Mouse (Mus musculus) embryonic facial prominence, embryonic 11.5 days (tissue): ENCODE results near the gene Pip5kl1. TPM values are rescaled to one million over a fixed set of nuclear protein-coding genes. Genes with fewer than 3 reads are reported as not detected.
A peak's percentile ranks its signal among the peaks of the same experiment; 100 is the strongest.

Source experiments
- ATAC-seq: fragments of 200-750 bp; cut with Nextera tagmentation; replicated peaks from 2 replicates; pipeline ENCODE4 v1.8.0; 2017; ENCODE audit warnings: low read depth; ENCODE audit not compliant: insufficient number of reproducible peaks, low FRiP score, low TSS enrichment
- DNase-seq: peaks from one replicate; pipeline ENCODE4 v3.0.0-alpha.2; 2015; ENCODE audit warnings: low spot score
- H3K27ac ChIP-seq: fragments of 300-500 bp; sonication (generic); replicated peaks from 2 replicates; pipeline ENCODE4 v1.5.1; 2014; ENCODE audit warnings: mild to moderate bottlenecking, low read depth, low read length, control low read depth
- H3K27me3 ChIP-seq: fragments of 300-500 bp; sonication (generic); 2 replicates; pipeline ENCODE4 v1.6.1; 2014; ENCODE audit warnings: mild to moderate bottlenecking, low read length, moderate library complexity, mixed read lengths; ENCODE audit not compliant: control insufficient read depth, insufficient read depth
- H3K36me3 ChIP-seq: fragments of 300-500 bp; sonication (generic); replicated peaks from 2 replicates; pipeline ENCODE4 v1.6.1; 2014; ENCODE audit warnings: low read depth, mild to moderate bottlenecking, low read length, moderate library complexity, mixed read lengths; ENCODE audit not compliant: control insufficient read depth, insufficient read depth
- H3K4me1 ChIP-seq: fragments of 300-500 bp; sonication (generic); 2 replicates; pipeline ENCODE4 v1.6.1; 2014; ENCODE audit warnings: low read length, mixed read lengths; ENCODE audit not compliant: control insufficient read depth, insufficient read depth
- H3K4me2 ChIP-seq: fragments of 300-500 bp; sonication (generic); 2 replicates; pipeline ENCODE4 v1.6.1; 2014; ENCODE audit warnings: low read depth, mild to moderate bottlenecking, control low read depth, low read length, moderate library complexity
- H3K4me3 ChIP-seq: fragments of 300-500 bp; sonication (generic); 2 replicates; pipeline ENCODE4 v1.5.1; 2014; ENCODE audit warnings: low read depth, low read length, control low read depth
- H3K9ac ChIP-seq: fragments of 300-500 bp; sonication (generic); replicated peaks from 2 replicates; pipeline ENCODE4 v1.6.1; 2014; ENCODE audit warnings: mild to moderate bottlenecking, control low read depth, low read length
- H3K9me3 ChIP-seq: fragments of 300-500 bp; sonication (generic); replicated peaks from 2 replicates; pipeline ENCODE4 v1.6.1; 2016; ENCODE audit warnings: mild to moderate bottlenecking, low read length, inconsistent platforms, mixed read lengths; ENCODE audit not compliant: control insufficient read depth
- WGBS: fragments of 180-500 bp; shearing (Covaris S2); extraction: QIAGEN DNeasy Blood & Tissue Kit; methylation state at CpG from one replicate; pipeline ENCODE4 v1.1.7; 2014; 5-methylcytosine and 5-hydroxymethylcytosine counted together
- polyA plus RNA-seq: library from polyadenylated mRNA; unstranded; fragments of >200 nt; fragmentation: Nextera tagmentation; extraction: Ambion mirVana; gene quantifications from 2 replicates; pipeline ENCODE4 v1.2.1, GENCODE M21; 2014

Gene Pip5kl1
- polyA plus RNA-seq, 1 experiment from 2014 or later, result 3.3 TPM

GRCm38 (mm10) chr2:32582830-32583799, 8.5 kb downstream of the Pip5kl1 start:
- WGBS, result 13% methylated on average over 37 of the region's 37 CpGs
- H3K4me3 ChIP-seq, result peak overlapping the region; percentile 21
- no peaks in the 10 kb centered on the region; the same call in 1 of the 2 replicates for H3K4me1 ChIP-seq
- no peaks in the 10 kb centered on the region for H3K9me3 ChIP-seq
- H3K4me2 ChIP-seq, result peak overlapping the region; percentile 60
- ATAC-seq (peak; percentile 74), DNase-seq (peak; percentile 93)
- peak overlapping the region; percentile 44 for H3K9ac ChIP-seq
- no peaks in the 10 kb centered on the region for H3K36me3 ChIP-seq
- H3K27me3 ChIP-seq, result peaks cover 4% of the 10 kb centered on the region; the same call in 1 of the 2 replicates
- H3K27ac ChIP-seq, result no peak overlapping the region

- Histone ChIP-seq H3K9me3 (no peaks in the 10 kb centered on the region), H3K4me1 (no peaks in the 10 kb centered on the region; the same call in 1 of the 2 replicates), H3K27me3 (no peaks in the 10 kb centered on the region; the same call in 1 of the 2 replicates), H3K4me2 (no peak overlapping the region), H3K36me3 (no peaks in the 10 kb centered on the region), H3K4me3 (no peak overlapping the region), H3K9ac (no peak overlapping the region), H3K27ac (no peak overlapping the region)
- no peak for ATAC-seq
- 77% methylated on average over 7 of the region's 7 CpGs for WGBS
- no peak for DNase-seq
These were observed 10.6 kb downstream of the Pip5kl1 start for GRCm38 (mm10) chr2:32585149-32585714.

DNA sequence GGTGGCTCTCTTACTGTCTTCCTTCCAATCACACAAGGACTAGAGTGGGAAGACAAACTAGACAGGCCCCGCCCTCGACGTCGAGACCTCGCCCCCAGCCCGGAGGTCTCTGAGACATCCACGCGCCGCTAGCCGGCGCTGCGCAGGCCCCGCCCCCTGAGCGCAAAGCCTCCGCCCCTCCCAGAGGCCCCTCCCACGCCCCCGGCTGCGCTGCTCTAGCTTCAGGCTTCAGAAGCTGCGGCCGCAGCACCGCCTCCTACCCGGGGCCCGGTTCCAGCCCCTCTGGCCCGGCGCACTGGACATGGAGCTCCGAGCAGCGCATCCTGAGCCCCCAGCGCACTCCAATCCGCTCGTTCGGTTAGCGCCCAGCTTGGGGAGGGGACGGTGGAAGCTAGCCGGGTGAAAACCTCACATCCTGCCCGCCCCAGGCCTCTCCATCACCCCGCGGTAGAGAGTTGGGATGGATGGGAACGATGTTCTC, 12.3 kb downstream of the Pip5kl1 start, which contains the start of gene St6galnac4:
Gene St6galnac4, plus strand, starts transcription at position 225 of the 481 bp plus-strand sequence.
- Histone ChIP-seq H3K27me3 (no peaks in the 10 kb centered on the region; the same call in 1 of the 2 replicates), H3K9me3 (no peaks in the 10 kb centered on the region), H3K4me1 (no peaks in the 10 kb centered on the region; the same call in 1 of the 2 replicates), H3K36me3 (no peaks in the 10 kb centered on the region), H3K27ac (peak within 1 kb of the TSS; percentile 44; the same call in 1 of the 2 replicates), H3K4me2 (peak within 1 kb of the TSS; percentile 69), H3K9ac (peak within 1 kb of the TSS; percentile 75), H3K4me3 (peak within 1 kb of the TSS; percentile 53)
- peak; percentile 96 for DNase-seq
- WGBS, result under 1% methylated on average over 38 of the region's 38 CpGs
- peak; percentile 59 for ATAC-seq

- Histone ChIP-seq H3K4me2 (peak overlapping the region; percentile 69), H3K4me1 (no peaks in the 10 kb centered on the region; the same call in 1 of the 2 replicates), H3K36me3 (no peaks in the 10 kb centered on the region), H3K27me3 (no peaks in the 10 kb centered on the region; the same call in 1 of the 2 replicates), H3K27ac (no peak overlapping the region), H3K4me3 (peak overlapping the region; percentile 53), H3K9ac (peak overlapping the region; percentile 75), H3K9me3 (no peaks in the 10 kb centered on the region)
- no peak for DNase-seq
- no peak for ATAC-seq
- WGBS, result 35% methylated on average over 9 of the region's 9 CpGs
These were observed 13.2 kb downstream of the Pip5kl1 start for GRCm38 (mm10) chr2:32587731-32588321.

DNA sequence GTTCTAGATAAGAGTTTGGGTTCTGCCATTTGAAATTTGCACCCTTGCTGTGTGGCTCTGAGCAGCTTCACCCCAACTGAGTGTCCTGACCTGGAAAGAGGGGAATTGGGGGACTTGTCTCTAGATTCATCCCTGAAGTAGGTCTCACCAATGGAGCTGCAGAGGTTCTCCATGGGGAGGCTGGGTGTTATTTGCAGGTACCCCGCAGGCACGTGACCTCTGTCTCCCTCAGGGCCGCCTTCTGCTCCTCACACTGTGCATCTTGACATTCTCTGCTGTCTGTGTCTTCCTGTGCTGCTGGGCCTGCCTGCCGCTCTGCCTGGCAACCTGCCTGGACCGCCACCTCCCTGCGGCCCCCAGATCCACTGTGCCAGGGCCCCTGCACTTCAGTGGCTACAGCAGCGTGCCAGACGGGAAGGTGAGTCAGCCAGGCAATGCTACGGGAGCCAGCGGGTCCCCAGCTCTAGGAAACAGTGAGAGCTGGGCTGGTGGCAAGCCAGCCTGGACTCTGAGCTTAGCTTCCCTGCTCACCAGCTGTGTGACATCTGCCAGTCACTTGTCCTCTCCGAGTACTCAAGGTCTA, 14.7 kb downstream of the Pip5kl1 start:
- H3K4me2 ChIP-seq, result no peak overlapping the region
- H3K27me3 ChIP-seq, result no peaks in the 10 kb centered on the region; the same call in 1 of the 2 replicates
- DNase-seq (no peak), ATAC-seq (no peak)
- H3K27ac ChIP-seq, result no peak overlapping the region
- H3K4me1 ChIP-seq, result no peaks in the 10 kb centered on the region
- no peaks in the 10 kb centered on the region; the same call in 1 of the 2 replicates for H3K36me3 ChIP-seq
- H3K4me3 ChIP-seq, result no peak overlapping the region
- 72% methylated on average over 11 of the region's 11 CpGs for WGBS
- H3K9ac ChIP-seq, result no peak overlapping the region
- H3K9me3 ChIP-seq, result no peaks in the 10 kb centered on the region

DNA sequence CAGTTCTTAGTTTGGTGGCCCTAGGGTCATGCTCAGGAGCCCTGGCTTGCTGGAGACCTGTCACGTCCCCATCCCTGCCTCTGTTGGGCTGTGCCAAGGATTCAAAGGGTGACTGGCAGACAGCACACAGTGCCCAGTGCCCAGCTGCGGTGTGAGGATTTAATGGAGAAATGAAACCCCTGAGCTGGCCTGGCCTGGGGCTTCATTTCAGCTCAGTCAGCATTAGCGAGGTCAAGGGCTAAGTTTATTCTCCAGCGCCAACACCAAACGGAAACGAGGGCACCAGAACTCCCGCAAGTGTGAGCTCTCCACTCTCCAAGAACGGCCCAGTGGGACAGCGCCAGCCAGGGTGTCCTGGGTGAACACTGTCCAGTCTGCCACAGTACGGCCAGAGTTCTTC, 15.6 kb downstream of the Pip5kl1 start:
- Histone ChIP-seq H3K27me3 (no peaks in the 10 kb centered on the region; the same call in 1 of the 2 replicates), H3K9ac (no peak overlapping the region), H3K4me1 (no peaks in the 10 kb centered on the region), H3K4me2 (no peak overlapping the region), H3K27ac (no peak overlapping the region), H3K36me3 (no peaks in the 10 kb centered on the region; the same call in 1 of the 2 replicates), H3K4me3 (no peak overlapping the region), H3K9me3 (no peaks in the 10 kb centered on the region)
- no peak for DNase-seq
- ATAC-seq, result no peak
- WGBS, result 72% methylated on average over 10 of the region's 10 CpGs

GRCm38 (mm10) chr2:32591249-32591648, 16.7 kb downstream of the Pip5kl1 start:
- no peak overlapping the region for H3K4me2 ChIP-seq
- H3K9me3 ChIP-seq, result no peaks in the 10 kb centered on the region
- H3K4me1 ChIP-seq, result no peaks in the 10 kb centered on the region
- no peak for DNase-seq
- no peaks in the 10 kb centered on the region; the same call in 1 of the 2 replicates for H3K27me3 ChIP-seq
- no peak overlapping the region for H3K4me3 ChIP-seq
- no peak overlapping the region for H3K9ac ChIP-seq
- H3K27ac ChIP-seq, result no peak overlapping the region
- WGBS, result 72% methylated on average over 6 of the region's 6 CpGs
- ATAC-seq, result no peak
- H3K36me3 ChIP-seq, result no peaks in the 10 kb centered on the region; the same call in 1 of the 2 replicates
